Mouse (Mus musculus): Measurements from ENCODE around the gene Sept5.

Sept5 gene

GRCm38 (mm10) chr16:18583673-18584357, 45.9 kb downstream of the Sept5 start:
- DNase-seq (ENCODE audit: low read depth, low spot score), result no peak

GRCm38 (mm10) chr16:18583169-18583568, 46.6 kb downstream of the Sept5 start:
- DNase-seq (ENCODE audit: low read depth, low spot score), result no peak

GRCm38 (mm10) chr16:18582426-18583148, 47.2 kb downstream of the Sept5 start:
- DNase-seq (ENCODE audit: low read depth, low spot score), result no peak

- no peak for DNase-seq (ENCODE audit: low read depth, low spot score)
Measured at GRCm38 (mm10) chr16:18581623-18582205, 48.0 kb downstream of the Sept5 start.

GRCm38 (mm10) chr16:18581050-18581622, 48.6 kb downstream of the Sept5 start:
- no peak for DNase-seq (ENCODE audit: low read depth, low spot score)

GRCm38 (mm10) chr16:18580389-18580788, 49.4 kb downstream of the Sept5 start:
- DNase-seq (ENCODE audit: low read depth, low spot score), result no peak

- no peak for DNase-seq (ENCODE audit: low read depth, low spot score)
Measured at GRCm38 (mm10) chr16:18577599-18578160, 52.1 kb downstream of the Sept5 start.

GRCm38 (mm10) chr16:18577071-18577470, 52.7 kb downstream of the Sept5 start:
- no peak for DNase-seq (ENCODE audit: low read depth, low spot score)

- DNase-seq (ENCODE audit: low read depth, low spot score), result peak; percentile 20
Measured at GRCm38 (mm10) chr16:18574196-18574595, 55.6 kb downstream of the Sept5 start.
